Mouse (Mus musculus): Measurements from ENCODE around the gene Zbtb40. TPM values are rescaled to one million over a fixed set of nuclear protein-coding genes. Genes with fewer than 3 reads are reported as not detected.

The Zbtb40 gene
- polyA plus RNA-seq, 1 experiment from 2014 or later, result 3.2 TPM

- H3K4me1 ChIP-seq (ENCODE audit: control insufficient read depth, insufficient read depth, low read depth, low read length), result peaks cover 40% of the 10 kb centered on the region
- peak; percentile 11; the same call in 1 of the 2 replicates for ATAC-seq
- no peak overlapping the region for H3K4me2 ChIP-seq (ENCODE audit: low read length)
- no peak overlapping the region for H3K4me3 ChIP-seq (ENCODE audit: low read length)
- no peaks in the 10 kb centered on the region for H3K9me3 ChIP-seq (ENCODE audit: control insufficient read depth, low read length)
- H3K36me3 ChIP-seq (ENCODE audit: control insufficient read depth, insufficient read depth, low read length), result no peaks in the 10 kb centered on the region
- no peak overlapping the region for H3K9ac ChIP-seq (ENCODE audit: low read depth, low read length)
- no peak overlapping the region; the same call in 1 of the 2 replicates for H3K27ac ChIP-seq (ENCODE audit: low read depth, low read length)
- 53% methylated on average over 10 of the region's 10 CpGs for WGBS
- H3K27me3 ChIP-seq (replicated peaks; ENCODE audit: control insufficient read depth, insufficient read depth, low read length), result no peaks in the 10 kb centered on the region
These were observed 7.4 kb downstream of the Zbtb40 start for GRCm38 (mm10) chr4:137041161-137041621.

- H3K36me3 ChIP-seq (ENCODE audit: control insufficient read depth, insufficient read depth, low read length), result no peaks in the 10 kb centered on the region
- ATAC-seq, result no peak
- no peaks in the 10 kb centered on the region for H3K9me3 ChIP-seq (ENCODE audit: control insufficient read depth, low read length)
- no peak overlapping the region for H3K4me3 ChIP-seq (ENCODE audit: low read length)
- H3K4me2 ChIP-seq (ENCODE audit: low read length), result no peak overlapping the region
- H3K27ac ChIP-seq (ENCODE audit: low read depth, low read length), result no peak overlapping the region
- peaks cover 33% of the 10 kb centered on the region for H3K4me1 ChIP-seq (ENCODE audit: control insufficient read depth, insufficient read depth, low read depth, low read length)
- H3K9ac ChIP-seq (ENCODE audit: low read depth, low read length), result no peak overlapping the region
- H3K27me3 ChIP-seq (replicated peaks; ENCODE audit: control insufficient read depth, insufficient read depth, low read length), result no peaks in the 10 kb centered on the region
- 96% methylated on average over 7 of the region's 7 CpGs for WGBS
These were observed 9.2 kb downstream of the Zbtb40 start for GRCm38 (mm10) chr4:137039441-137039840.

- 53% methylated on average over 3 of the region's 3 CpGs for WGBS
- Histone ChIP-seq H3K9ac (ENCODE audit: low read depth, low read length) (no peak overlapping the region), H3K4me1 (ENCODE audit: control insufficient read depth, insufficient read depth, low read depth, low read length) (peaks cover 27% of the 10 kb centered on the region), H3K36me3 (ENCODE audit: control insufficient read depth, insufficient read depth, low read length) (no peaks in the 10 kb centered on the region), H3K4me3 (ENCODE audit: low read length) (no peak overlapping the region), H3K27ac (ENCODE audit: low read depth, low read length) (peak overlapping the region; percentile 51; the same call in 1 of the 2 replicates), H3K27me3 (replicated peaks; ENCODE audit: control insufficient read depth, insufficient read depth, low read length) (no peaks in the 10 kb centered on the region), H3K4me2 (ENCODE audit: low read length) (no peak overlapping the region), H3K9me3 (ENCODE audit: control insufficient read depth, low read length) (no peaks in the 10 kb centered on the region)
- ATAC-seq, result peak; percentile 29; the same call in 1 of the 2 replicates
These were observed 10.1 kb downstream of the Zbtb40 start for GRCm38 (mm10) chr4:137038501-137038900.

GRCm38 (mm10) chr4:137038096-137038495, 10.5 kb downstream of the Zbtb40 start:
- ATAC-seq, result no peak
- WGBS, result 31% methylated on average over 8 of the region's 8 CpGs
- peaks cover 28% of the 10 kb centered on the region for H3K4me1 ChIP-seq (ENCODE audit: control insufficient read depth, insufficient read depth, low read depth, low read length)

GRCm38 (mm10) chr4:137033115-137033887, 15.3 kb downstream of the Zbtb40 start:
- H3K9me3 ChIP-seq (ENCODE audit: control insufficient read depth, low read length), result no peaks in the 10 kb centered on the region
- H3K27ac ChIP-seq (ENCODE audit: low read depth, low read length), result no peak overlapping the region
- H3K36me3 ChIP-seq (ENCODE audit: control insufficient read depth, insufficient read depth, low read length), result no peaks in the 10 kb centered on the region
- H3K4me1 ChIP-seq (ENCODE audit: control insufficient read depth, insufficient read depth, low read depth, low read length), result peaks cover 19% of the 10 kb centered on the region
- H3K4me3 ChIP-seq (ENCODE audit: low read length), result no peak overlapping the region
- H3K4me2 ChIP-seq (ENCODE audit: low read length), result no peak overlapping the region
- H3K27me3 ChIP-seq (replicated peaks; ENCODE audit: control insufficient read depth, insufficient read depth, low read length), result no peaks in the 10 kb centered on the region
- WGBS, result 43% methylated on average over 7 of the region's 7 CpGs
- 0 out of 2 replicates have a peak, but pooled peaks have one; percentile 41 for ATAC-seq
- no peak overlapping the region for H3K9ac ChIP-seq (ENCODE audit: low read depth, low read length)

More at GRCm38 (mm10) chr4:137038096-137038495, 10.5 kb downstream of the Zbtb40 start:
- Histone ChIP-seq H3K9ac (ENCODE audit: low read depth, low read length) (no peak overlapping the region), H3K27me3 (replicated peaks; ENCODE audit: control insufficient read depth, insufficient read depth, low read length) (no peaks in the 10 kb centered on the region), H3K27ac (ENCODE audit: low read depth, low read length) (peak overlapping the region; percentile 51; the same call in 1 of the 2 replicates), H3K36me3 (ENCODE audit: control insufficient read depth, insufficient read depth, low read length) (no peaks in the 10 kb centered on the region), H3K4me3 (ENCODE audit: low read length) (no peak overlapping the region), H3K4me2 (ENCODE audit: low read length) (no peak overlapping the region), H3K9me3 (ENCODE audit: control insufficient read depth, low read length) (no peaks in the 10 kb centered on the region)

- no peak overlapping the region for H3K4me2 ChIP-seq (ENCODE audit: low read length)
- H3K9ac ChIP-seq (ENCODE audit: low read depth, low read length), result no peak overlapping the region
- H3K9me3 ChIP-seq (ENCODE audit: control insufficient read depth, low read length), result no peaks in the 10 kb centered on the region
- 85% methylated on average over 4 of the region's 4 CpGs for WGBS
- H3K27me3 ChIP-seq (replicated peaks; ENCODE audit: control insufficient read depth, insufficient read depth, low read length), result no peaks in the 10 kb centered on the region
- H3K4me1 ChIP-seq (ENCODE audit: control insufficient read depth, insufficient read depth, low read depth, low read length), result peaks cover 11% of the 10 kb centered on the region
- no peak for ATAC-seq
- no peaks in the 10 kb centered on the region for H3K36me3 ChIP-seq (ENCODE audit: control insufficient read depth, insufficient read depth, low read length)
- no peak overlapping the region for H3K4me3 ChIP-seq (ENCODE audit: low read length)
- H3K27ac ChIP-seq (ENCODE audit: low read depth, low read length), result no peak overlapping the region
These were observed 16.1 kb downstream of the Zbtb40 start for GRCm38 (mm10) chr4:137032456-137032855.

- no peaks in the 10 kb centered on the region for H3K9me3 ChIP-seq (ENCODE audit: control insufficient read depth, low read length)
- H3K9ac ChIP-seq (ENCODE audit: low read depth, low read length), result no peak overlapping the region
- H3K4me1 ChIP-seq (ENCODE audit: control insufficient read depth, insufficient read depth, low read depth, low read length), result peaks cover 11% of the 10 kb centered on the region
- H3K27ac ChIP-seq (ENCODE audit: low read depth, low read length), result no peak overlapping the region
- 77% methylated on average over 7 of the region's 7 CpGs for WGBS
- ATAC-seq, result no peak
- no peak overlapping the region for H3K4me2 ChIP-seq (ENCODE audit: low read length)
- no peaks in the 10 kb centered on the region for H3K27me3 ChIP-seq (replicated peaks; ENCODE audit: control insufficient read depth, insufficient read depth, low read length)
- no peak overlapping the region for H3K4me3 ChIP-seq (ENCODE audit: low read length)
- no peaks in the 10 kb centered on the region for H3K36me3 ChIP-seq (ENCODE audit: control insufficient read depth, insufficient read depth, low read length)
These were observed 17.3 kb downstream of the Zbtb40 start for GRCm38 (mm10) chr4:137031319-137031718.

GRCm38 (mm10) chr4:137029348-137029747, 19.3 kb downstream of the Zbtb40 start:
- 75% methylated on average over 8 of the region's 8 CpGs for WGBS
- Histone ChIP-seq H3K4me3 (ENCODE audit: low read length) (no peak overlapping the region), H3K9ac (ENCODE audit: low read depth, low read length) (no peak overlapping the region), H3K4me1 (ENCODE audit: control insufficient read depth, insufficient read depth, low read depth, low read length) (peaks cover 11% of the 10 kb centered on the region), H3K27me3 (replicated peaks; ENCODE audit: control insufficient read depth, insufficient read depth, low read length) (no peaks in the 10 kb centered on the region), H3K4me2 (ENCODE audit: low read length) (no peak overlapping the region), H3K9me3 (ENCODE audit: control insufficient read depth, low read length) (no peaks in the 10 kb centered on the region), H3K27ac (ENCODE audit: low read depth, low read length) (no peak overlapping the region), H3K36me3 (ENCODE audit: control insufficient read depth, insufficient read depth, low read length) (no peaks in the 10 kb centered on the region)
- ATAC-seq, result no peak

GRCm38 (mm10) chr4:137027051-137027450, 21.6 kb downstream of the Zbtb40 start:
- H3K9me3 ChIP-seq (ENCODE audit: control insufficient read depth, low read length), result no peaks in the 10 kb centered on the region
- no peak for ATAC-seq
- peaks cover 3% of the 10 kb centered on the region; the same call in 1 of the 2 replicates for H3K4me1 ChIP-seq (ENCODE audit: control insufficient read depth, insufficient read depth, low read depth, low read length)
- no peak overlapping the region for H3K9ac ChIP-seq (ENCODE audit: low read depth, low read length)
- no peak overlapping the region for H3K4me3 ChIP-seq (ENCODE audit: low read length)
- no peak overlapping the region for H3K4me2 ChIP-seq (ENCODE audit: low read length)
- H3K27me3 ChIP-seq (replicated peaks; ENCODE audit: control insufficient read depth, insufficient read depth, low read length), result no peaks in the 10 kb centered on the region
- H3K36me3 ChIP-seq (ENCODE audit: control insufficient read depth, insufficient read depth, low read length), result no peaks in the 10 kb centered on the region
- H3K27ac ChIP-seq (ENCODE audit: low read depth, low read length), result no peak overlapping the region
- 52% methylated on average over 5 of the region's 5 CpGs for WGBS

Measured in hindbrain, embryonic 16.5 days (tissue).